18 mouse cellular contexts compared by ENCODE assay signal in the genomic region with DNA sequence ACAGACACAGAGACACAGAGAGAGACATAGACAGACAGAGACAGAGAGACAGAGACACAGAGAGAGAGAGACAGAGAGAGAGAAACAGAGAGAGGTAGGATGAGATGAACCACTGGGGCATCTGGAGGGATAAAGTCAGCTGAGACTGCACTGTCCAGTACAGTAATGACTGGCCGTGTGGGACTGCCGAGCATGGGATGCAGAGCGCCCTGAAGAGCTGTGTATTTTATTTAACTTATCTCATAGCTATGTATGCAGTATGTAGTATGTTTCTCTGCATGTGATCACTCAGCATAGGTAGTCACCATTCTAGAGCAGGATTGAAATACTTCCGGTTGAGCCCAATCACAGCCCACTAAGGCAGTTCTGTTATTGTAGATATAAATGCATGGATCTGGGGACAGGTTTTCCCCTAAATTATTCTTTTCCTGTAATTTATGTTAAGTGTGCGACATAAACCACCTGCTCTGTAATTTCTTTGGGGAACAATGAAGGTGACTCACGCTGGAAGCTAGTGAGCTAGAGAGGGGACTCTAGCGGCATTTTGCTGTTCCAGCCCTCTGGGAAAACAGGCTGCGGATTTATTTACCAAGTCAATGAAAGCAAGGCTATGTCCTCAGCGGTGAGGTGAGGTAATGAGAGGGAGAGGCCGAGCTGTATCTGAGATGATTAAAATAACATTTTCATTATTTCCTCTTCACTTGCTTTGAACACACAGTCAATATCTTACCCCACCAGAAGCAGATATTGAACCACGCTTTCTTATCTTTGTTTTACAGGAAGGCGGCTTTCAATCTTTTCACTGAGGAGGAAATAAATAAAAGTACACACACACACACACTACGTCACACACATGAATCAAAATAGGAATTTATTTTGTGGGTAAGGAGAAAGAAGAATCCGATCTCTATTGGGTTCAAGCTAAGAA. TPM values are rescaled to one million over a fixed set of nuclear protein-coding genes. Genes with fewer than 3 reads are reported as not detected.
DNase-seq lines count a peak whose midpoint lies in the region; ATAC-seq lines count a peak whose summit lies in the region.
"Had no signal": no experiment of that assay in that cellular context is flagged by ENCODE, and none has a peak within 500 bp of the region (broad histone marks: within the 10 kb centered on the region; RNA-seq: fewer than 3 reads in every experiment).

No protein-coding gene starts in this region.

- no peak overlapping the region for H3K4me2 ChIP-seq in neural tube, embryonic 12.5 days (replicated peaks)
- no peak overlapping the region for H3K4me2 ChIP-seq in forebrain, embryonic 16.5 days (ENCODE audit: low read length)
- H3K4me2 ChIP-seq in midbrain, embryonic 12.5 days (replicated peaks), result no peak overlapping the region
- no peak overlapping the region for H3K4me2 ChIP-seq in stomach, embryonic 16.5 days (ENCODE audit: low read depth, low read length)
- H3K4me2 ChIP-seq in kidney, embryonic 16.5 days (replicated peaks; ENCODE audit: low read depth, low read length), result no peak overlapping the region

- H3K36me3 ChIP-seq in neural tube, embryonic 12.5 days, result no peaks in the 10 kb centered on the region
- no peaks in the 10 kb centered on the region for H3K36me3 ChIP-seq in forebrain, embryonic 16.5 days (ENCODE audit: control insufficient read depth, insufficient read depth)
- H3K36me3 ChIP-seq in midbrain, embryonic 12.5 days, result no peaks in the 10 kb centered on the region
- H3K36me3 ChIP-seq in stomach, embryonic 16.5 days (ENCODE audit: control insufficient read depth, insufficient read depth, low read length), result no peaks in the 10 kb centered on the region
- no peaks in the 10 kb centered on the region for H3K36me3 ChIP-seq in kidney, embryonic 16.5 days (ENCODE audit: insufficient read depth, low read length)
- H3K36me3 ChIP-seq: heart, embryonic 10.5 days had no signal

- WGBS in neural tube, embryonic 12.5 days, result 61% methylated on average over 14 of the region's 14 CpGs
- 52% methylated on average over 14 of the region's 14 CpGs for WGBS in forebrain, embryonic 16.5 days
- WGBS in midbrain, embryonic 12.5 days, result 61% methylated on average over 14 of the region's 14 CpGs
- WGBS in stomach, embryonic 16.5 days, result 41% methylated on average over 14 of the region's 14 CpGs
- WGBS in kidney, embryonic 16.5 days, result 51% methylated on average over 14 of the region's 14 CpGs

- no peak overlapping the region for H3K4me3 ChIP-seq in neural tube, embryonic 12.5 days
- no peak overlapping the region for H3K4me3 ChIP-seq in forebrain, embryonic 16.5 days (replicated peaks; ENCODE audit: low read length)
- no peak overlapping the region for H3K4me3 ChIP-seq in midbrain, embryonic 12.5 days
- no peak overlapping the region for H3K4me3 ChIP-seq in stomach, embryonic 16.5 days (replicated peaks; ENCODE audit: low read length)
- no peak overlapping the region for H3K4me3 ChIP-seq in kidney, embryonic 16.5 days (ENCODE audit: low read length)
- H3K4me3 ChIP-seq: erythroblast, embryonic 14.5 days; heart, embryonic 10.5 days; left cerebral cortex, adult 2 months; megakaryocyte, embryonic 14.5 days had no signal

- H3K4me1 ChIP-seq in neural tube, embryonic 12.5 days, result peaks cover 7% of the 10 kb centered on the region; the same call in 1 of the 2 replicates
- 0 out of 2 replicates have a peak, but pooled peaks cover 2% of the 10 kb centered on the region for H3K4me1 ChIP-seq in forebrain, embryonic 16.5 days (replicated peaks; ENCODE audit: control insufficient read depth, insufficient read depth, low read length)
- peaks cover 10% of the 10 kb centered on the region; the same call in 1 of the 2 replicates for H3K4me1 ChIP-seq in midbrain, embryonic 12.5 days
- H3K4me1 ChIP-seq in stomach, embryonic 16.5 days (ENCODE audit: control insufficient read depth, insufficient read depth, low read length), result no peaks in the 10 kb centered on the region
- no peaks in the 10 kb centered on the region for H3K4me1 ChIP-seq in kidney, embryonic 16.5 days (ENCODE audit: insufficient read depth, low read length)
- H3K4me1 ChIP-seq: heart, embryonic 10.5 days had no signal

- H3K27ac ChIP-seq in neural tube, embryonic 12.5 days, result no peak overlapping the region
- H3K27ac ChIP-seq in forebrain, embryonic 16.5 days (ENCODE audit: low read length), result no peak overlapping the region
- peak overlapping the region; percentile 56 for H3K27ac ChIP-seq in midbrain, embryonic 12.5 days (replicated peaks)
- no peak overlapping the region for H3K27ac ChIP-seq in stomach, embryonic 16.5 days (ENCODE audit: low read length)
- no peak overlapping the region for H3K27ac ChIP-seq in kidney, embryonic 16.5 days (ENCODE audit: low read length)
- H3K27ac ChIP-seq: heart, embryonic 10.5 days; left cerebral cortex, adult 2 months had no signal

- H3K27me3 ChIP-seq in neural tube, embryonic 12.5 days (replicated peaks), result 0 out of 2 replicates have a peak, but pooled peaks cover 3% of the 10 kb centered on the region
- no peaks in the 10 kb centered on the region for H3K27me3 ChIP-seq in forebrain, embryonic 16.5 days (replicated peaks; ENCODE audit: control insufficient read depth, insufficient read depth, low read length)
- H3K27me3 ChIP-seq in midbrain, embryonic 12.5 days, result no peaks in the 10 kb centered on the region
- peaks cover 6% of the 10 kb centered on the region for H3K27me3 ChIP-seq in stomach, embryonic 16.5 days (ENCODE audit: control insufficient read depth, insufficient read depth, low read length)
- H3K27me3 ChIP-seq in kidney, embryonic 16.5 days (ENCODE audit: insufficient read depth, low read length), result 0 out of 2 replicates have a peak, but pooled peaks cover 4% of the 10 kb centered on the region

- H3K9me3 ChIP-seq in neural tube, embryonic 12.5 days, result no peaks in the 10 kb centered on the region
- H3K9me3 ChIP-seq in forebrain, embryonic 16.5 days (ENCODE audit: control insufficient read depth, low read length), result no peaks in the 10 kb centered on the region
- no peaks in the 10 kb centered on the region for H3K9me3 ChIP-seq in midbrain, embryonic 12.5 days
- no peaks in the 10 kb centered on the region for H3K9me3 ChIP-seq in stomach, embryonic 16.5 days (replicated peaks; ENCODE audit: control insufficient read depth, low read length)
- H3K9me3 ChIP-seq in kidney, embryonic 16.5 days (ENCODE audit: low read length), result no peaks in the 10 kb centered on the region
- H3K9me3 ChIP-seq: heart, embryonic 10.5 days; megakaryocyte, embryonic 14.5 days had no signal

- H3K9ac ChIP-seq in neural tube, embryonic 12.5 days, result no peak overlapping the region
- no peak overlapping the region for H3K9ac ChIP-seq in forebrain, embryonic 16.5 days (replicated peaks; ENCODE audit: low read depth, low read length)
- no peak overlapping the region for H3K9ac ChIP-seq in midbrain, embryonic 12.5 days (replicated peaks)
- H3K9ac ChIP-seq in stomach, embryonic 16.5 days (ENCODE audit: low read length), result no peak overlapping the region
- no peak overlapping the region for H3K9ac ChIP-seq in kidney, embryonic 16.5 days (replicated peaks; ENCODE audit: low read length)

- peak; percentile 54 for ATAC-seq in neural tube, embryonic 12.5 days (ENCODE audit: low FRiP score, low read depth)
- peak; percentile 17; the same call in 1 of the 2 replicates for ATAC-seq in forebrain, embryonic 16.5 days
- peak; percentile 48 for ATAC-seq in midbrain, embryonic 12.5 days (ENCODE audit: low FRiP score, low read depth)
- ATAC-seq in stomach, embryonic 16.5 days (ENCODE audit: insufficient read depth, low FRiP score), result peak; percentile 56; the same call in 1 of the 2 replicates
- no peak for ATAC-seq in kidney, embryonic 16.5 days (ENCODE audit: low FRiP score, low TSS enrichment)
- ATAC-seq: Patski had no signal

- no peak for DNase-seq in neural tube, embryonic 10.5 days (ENCODE audit: extremely low spot score, low spot score)
- DNase-seq in right cerebral cortex, adult 18-20 months, result no peak
- no peak for DNase-seq in adrenal gland, postnatal 10 days
- DNase-seq: cerebellum, adult 18-20 months; heart, postnatal 4 days; kidney, adult 9 months; lung, adult 2 months had no signal

RNA-seq across cellular contexts. Expression of gene Ccna1, which starts 10.7 kb away (rescaled TPM):
- 1.8 and 2.0 TPM in 2 replicates for polyA plus RNA-seq in neural tube, embryonic 12.5 days (2016; fragmentation: Nextera tagmentation; extraction: Ambion mirVana)
- polyA plus RNA-seq in forebrain, embryonic 16.5 days (2015; fragmentation: Nextera tagmentation; extraction: Ambion mirVana), result 2.1 and 2.3 TPM in 2 replicates
- 2.2 and 2.3 TPM in 2 replicates for polyA plus RNA-seq in midbrain, embryonic 12.5 days (2016; fragmentation: Nextera tagmentation; extraction: Ambion mirVana)
- polyA plus RNA-seq in stomach, embryonic 16.5 days (2015; fragmentation: Nextera tagmentation; extraction: Ambion mirVana), result 1.6 and 1.8 TPM in 2 replicates
- polyA plus RNA-seq in kidney, embryonic 16.5 days (2015; fragmentation: Nextera tagmentation; extraction: Ambion mirVana), result 1.1 and 3.1 TPM in 2 replicates
- under 1 TPM; 0.48 to 0.67 TPM for total RNA-seq in adrenal gland, postnatal 10 days (2021)
- total RNA-seq: gastrocnemius, adult 18-20 months had no signal
- polyA plus RNA-seq: erythroblast, embryonic 14.5 days had no signal

RNA-seq across cellular contexts. Expression of gene Spg20, which starts 45.9 kb away (rescaled TPM):
- 34.2 and 37.4 TPM in 2 replicates for polyA plus RNA-seq in neural tube, embryonic 12.5 days (2016; fragmentation: Nextera tagmentation; extraction: Ambion mirVana)
- polyA plus RNA-seq in forebrain, embryonic 16.5 days (2015; fragmentation: Nextera tagmentation; extraction: Ambion mirVana), result 19.5 and 22.6 TPM in 2 replicates
- 35.9 and 37.8 TPM in 2 replicates for polyA plus RNA-seq in midbrain, embryonic 12.5 days (2016; fragmentation: Nextera tagmentation; extraction: Ambion mirVana)
- 36.0 and 40.1 TPM in 2 replicates for polyA plus RNA-seq in stomach, embryonic 16.5 days (2015; fragmentation: Nextera tagmentation; extraction: Ambion mirVana)
- polyA plus RNA-seq in kidney, embryonic 16.5 days (2015; fragmentation: Nextera tagmentation; extraction: Ambion mirVana), result 44.3 and 45.7 TPM in 2 replicates
- total RNA-seq in adrenal gland, postnatal 10 days (2021), result 10 to 100 TPM; 46.3 to 50.3 TPM
